Mouse (Mus musculus) brain, embryonic 14.5 days (tissue): Measurements from ENCODE around the gene Cyth3.

ENCODE experiments used
- CTCF ChIP-seq: fragments of 200-500 bp; IDR thresholded peaks from 2 replicates; pipeline ENCODE4 v1.5.1; 2012; ENCODE audit warnings: inconsistent platforms, mild to moderate bottlenecking, moderate library complexity, borderline replicate concordance; ENCODE audit not compliant: insufficient read depth, insufficient read length; ENCODE audit errors: extremely low read depth
- POLR2A ChIP-seq: fragments of 200-500 bp; IDR thresholded peaks from 2 replicates; pipeline ENCODE4 v1.6.1; 2012; ENCODE audit warnings: mild to moderate bottlenecking, inconsistent platforms, borderline replicate concordance; ENCODE audit not compliant: poor library complexity, insufficient read depth, insufficient read length, severe bottlenecking; ENCODE audit errors: extremely low read depth

GRCm38 (mm10) chr5:143732180-143732891 lies 110.1 kb downstream of the Cyth3 start, which contains the start of gene Usp42:
- TF ChIP-seq CTCF: peak; percentile 50; the same call in 1 of the 2 replicates
- peak; percentile 94 for TF ChIP-seq POLR2A
